Mouse (Mus musculus): ENCODE results near the gene Sspo. TPM values are rescaled to one million over a fixed set of nuclear protein-coding genes. Genes with fewer than 3 reads are reported as not detected.

The Sspo gene
- polyA plus RNA-seq, 1 experiment from 2014 or later, result 0.25 TPM

- no peak overlapping the region for H3K4me2 ChIP-seq
- no peaks in the 10 kb centered on the region for H3K36me3 ChIP-seq (ENCODE audit: poor library complexity, severe bottlenecking)
- WGBS, result 75% methylated on average over 3 of the region's 3 CpGs
- ATAC-seq, result no peak
- H3K9ac ChIP-seq, result no peak overlapping the region
- no peaks in the 10 kb centered on the region for H3K9me3 ChIP-seq (replicated peaks)
- H3K27ac ChIP-seq, result no peak overlapping the region
- H3K4me1 ChIP-seq, result 0 out of 2 replicates have a peak, but pooled peaks cover 5% of the 10 kb centered on the region
- H3K4me3 ChIP-seq, result no peak overlapping the region
- no peaks in the 10 kb centered on the region for H3K27me3 ChIP-seq
Measured at GRCm38 (mm10) chr6:48452771-48453170, 4.7 kb downstream of the Sspo start.

DNA sequence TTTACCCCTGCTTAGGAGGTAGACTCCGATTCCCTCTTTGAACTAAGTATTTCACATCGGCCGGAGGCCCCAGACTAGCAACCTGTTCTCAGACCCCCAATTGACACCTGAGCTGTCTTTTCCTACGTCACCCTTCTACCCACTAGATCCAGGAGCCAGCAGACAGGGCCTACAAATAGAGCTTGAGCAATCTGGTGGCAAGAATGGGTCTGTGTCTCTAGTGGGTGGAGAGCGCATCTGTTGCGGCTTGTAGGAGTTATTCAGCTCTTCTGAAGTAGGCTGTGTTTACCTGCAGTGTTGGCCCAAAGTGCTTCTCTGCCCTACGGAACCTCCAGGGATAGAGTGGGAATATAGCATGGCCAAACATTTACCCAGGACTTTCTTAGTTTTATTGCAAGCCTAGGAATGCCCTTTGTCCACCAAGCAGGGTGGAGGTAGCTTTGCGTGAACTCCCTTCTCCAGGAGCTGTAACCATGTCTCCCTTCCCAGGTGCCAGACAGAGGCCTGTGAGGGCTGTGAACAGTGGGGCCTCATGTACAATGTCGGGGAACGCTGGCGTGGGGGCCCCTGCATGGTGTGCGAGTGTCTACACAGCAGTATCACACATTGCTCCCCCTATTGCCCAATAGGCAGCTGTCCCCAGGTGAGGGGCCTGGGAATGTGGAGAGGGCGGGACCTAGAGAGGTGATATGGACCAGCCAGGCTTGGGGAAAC, 17.1 kb downstream of the Sspo start:
- Histone ChIP-seq H3K27me3 (no peaks in the 10 kb centered on the region), H3K9ac (no peak overlapping the region), H3K4me3 (no peak overlapping the region), H3K4me1 (no peaks in the 10 kb centered on the region), H3K27ac (no peak overlapping the region), H3K36me3 (ENCODE audit: poor library complexity, severe bottlenecking) (no peaks in the 10 kb centered on the region), H3K4me2 (no peak overlapping the region), H3K9me3 (replicated peaks) (no peaks in the 10 kb centered on the region)
- ATAC-seq, result no peak
- 94% methylated on average over 13 of the region's 13 CpGs for WGBS

DNA sequence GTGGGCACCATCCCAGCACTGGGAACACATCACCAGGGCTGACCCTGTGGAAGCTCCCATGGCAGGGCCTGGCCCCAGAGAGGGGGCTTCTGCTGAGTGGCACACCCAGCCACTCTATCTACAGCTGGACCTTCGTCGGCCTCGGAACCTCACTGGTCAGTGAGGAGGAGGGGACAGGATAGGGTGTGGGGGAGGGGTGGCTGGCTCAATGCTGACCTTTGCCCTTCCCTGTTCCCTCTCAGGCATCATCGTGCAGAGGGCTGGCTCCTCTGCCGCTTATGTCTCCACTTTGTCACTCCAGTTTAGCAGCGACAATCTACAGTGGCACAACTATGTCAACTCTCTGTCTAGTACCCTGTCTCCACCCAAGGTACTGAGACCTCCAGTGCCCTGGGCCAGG, 18.7 kb downstream of the Sspo start:
- Histone ChIP-seq H3K9me3 (replicated peaks) (no peaks in the 10 kb centered on the region), H3K4me1 (no peaks in the 10 kb centered on the region), H3K36me3 (ENCODE audit: poor library complexity, severe bottlenecking) (no peaks in the 10 kb centered on the region), H3K27me3 (no peaks in the 10 kb centered on the region), H3K4me3 (no peak overlapping the region), H3K27ac (no peak overlapping the region), H3K9ac (no peak overlapping the region), H3K4me2 (no peak overlapping the region)
- ATAC-seq, result no peak
- 40% methylated on average over 6 of the region's 6 CpGs for WGBS

DNA sequence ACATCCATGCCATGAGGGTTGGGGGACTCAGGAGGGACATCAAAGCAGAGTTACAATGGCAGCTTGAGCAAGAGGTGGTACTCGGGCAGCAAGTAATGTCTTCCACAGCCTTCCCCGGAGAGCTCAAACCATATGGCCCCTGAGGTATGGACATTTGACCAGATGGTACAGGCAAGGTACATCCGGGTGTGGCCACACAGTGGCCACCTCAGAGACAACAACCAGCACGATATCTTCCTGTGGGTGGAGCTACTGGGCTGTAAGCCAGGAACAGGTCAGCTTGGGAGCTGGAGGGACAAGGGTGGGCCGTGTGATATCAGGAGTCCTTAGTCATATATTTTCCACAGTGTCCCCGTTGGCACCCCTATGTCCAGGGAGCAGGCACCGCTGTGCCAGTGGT, 19.5 kb downstream of the Sspo start:
- no peak overlapping the region for H3K4me2 ChIP-seq
- H3K4me1 ChIP-seq, result no peaks in the 10 kb centered on the region
- no peak overlapping the region for H3K9ac ChIP-seq
- no peaks in the 10 kb centered on the region for H3K36me3 ChIP-seq (ENCODE audit: poor library complexity, severe bottlenecking)
- no peaks in the 10 kb centered on the region for H3K27me3 ChIP-seq
- no peaks in the 10 kb centered on the region for H3K9me3 ChIP-seq (replicated peaks)
- ATAC-seq, result no peak
- H3K4me3 ChIP-seq, result no peak overlapping the region
- H3K27ac ChIP-seq, result no peak overlapping the region
- 84% methylated on average over 7 of the region's 7 CpGs for WGBS

DNA sequence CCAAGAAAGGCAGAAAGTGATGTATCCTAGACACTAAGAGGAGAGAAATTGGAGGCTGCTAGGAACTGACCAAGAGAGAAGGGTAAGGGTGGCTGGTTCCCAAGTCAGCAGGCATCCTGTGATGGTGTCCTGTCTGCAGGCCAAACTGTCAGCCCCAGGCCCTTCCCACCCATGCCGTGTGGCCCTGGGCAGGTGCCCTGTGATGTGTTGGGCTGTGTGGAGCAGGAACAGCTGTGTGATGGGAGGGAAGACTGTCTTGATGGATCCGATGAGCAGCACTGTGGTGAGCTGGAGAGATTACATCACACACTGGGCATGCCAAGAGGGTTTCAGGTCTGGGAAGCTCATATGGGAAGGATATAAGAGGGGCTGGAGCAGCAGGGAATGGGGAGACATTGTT, 22.7 kb downstream of the Sspo start:
- Histone ChIP-seq H3K4me3 (no peak overlapping the region), H3K4me1 (no peaks in the 10 kb centered on the region), H3K27me3 (no peaks in the 10 kb centered on the region), H3K4me2 (no peak overlapping the region), H3K27ac (no peak overlapping the region), H3K9me3 (replicated peaks) (no peaks in the 10 kb centered on the region), H3K36me3 (ENCODE audit: poor library complexity, severe bottlenecking) (no peaks in the 10 kb centered on the region), H3K9ac (no peak overlapping the region)
- WGBS, result 93% methylated on average over 2 of the region's 2 CpGs
- no peak for ATAC-seq

- H3K4me1 ChIP-seq, result no peaks in the 10 kb centered on the region
- H3K4me3 ChIP-seq, result no peak overlapping the region
- no peak overlapping the region for H3K4me2 ChIP-seq
- H3K9me3 ChIP-seq (replicated peaks), result no peaks in the 10 kb centered on the region
- 83% methylated on average over 4 of the region's 4 CpGs for WGBS
- H3K27me3 ChIP-seq, result no peaks in the 10 kb centered on the region
- no peaks in the 10 kb centered on the region for H3K36me3 ChIP-seq (ENCODE audit: poor library complexity, severe bottlenecking)
- no peak for ATAC-seq
- H3K9ac ChIP-seq, result no peak overlapping the region
- no peak overlapping the region for H3K27ac ChIP-seq
Measured at GRCm38 (mm10) chr6:48478446-48478845, 30.4 kb downstream of the Sspo start.

DNA sequence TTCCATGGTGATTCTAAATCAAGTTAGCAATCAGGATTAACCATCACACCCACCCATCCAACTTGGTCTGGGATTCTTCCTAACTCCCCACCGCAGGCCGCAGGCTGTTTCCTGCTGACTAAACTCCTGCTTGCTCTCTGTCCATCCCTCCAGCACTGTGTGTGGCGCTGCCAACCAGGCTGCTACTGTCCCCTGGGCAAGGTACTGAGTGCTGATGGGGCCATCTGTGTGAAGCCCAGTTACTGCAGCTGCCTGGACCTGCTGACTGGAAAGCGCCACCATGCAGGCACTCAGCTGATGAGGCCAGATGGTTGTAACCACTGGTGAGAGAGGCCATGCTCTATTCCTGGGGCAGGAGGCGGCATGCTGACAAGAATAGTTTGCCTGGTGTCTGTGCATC, 34.5 kb downstream of the Sspo start:
- Histone ChIP-seq H3K4me2 (no peak overlapping the region), H3K36me3 (ENCODE audit: poor library complexity, severe bottlenecking) (no peaks in the 10 kb centered on the region), H3K4me1 (no peaks in the 10 kb centered on the region; the same call in 1 of the 2 replicates), H3K27ac (no peak overlapping the region), H3K9me3 (replicated peaks) (no peaks in the 10 kb centered on the region), H3K4me3 (no peak overlapping the region), H3K9ac (no peak overlapping the region), H3K27me3 (no peaks in the 10 kb centered on the region)
- ATAC-seq, result no peak
- WGBS, result 73% methylated on average over 5 of the region's 5 CpGs

GRCm38 (mm10) chr6:48487747-48488725, 40.0 kb downstream of the Sspo start:
- no peak overlapping the region for H3K27ac ChIP-seq
- WGBS, result 15% methylated on average over 17 of the region's 25 CpGs
- peak overlapping the region; percentile 47 for H3K4me2 ChIP-seq
- no peak overlapping the region; the same call in 1 of the 2 replicates for H3K9ac ChIP-seq
- peaks cover 4% of the 10 kb centered on the region; the same call in 1 of the 2 replicates for H3K4me1 ChIP-seq
- peak; percentile 58; the same call in 1 of the 2 replicates for ATAC-seq
- H3K27me3 ChIP-seq, result no peaks in the 10 kb centered on the region
- H3K36me3 ChIP-seq (ENCODE audit: poor library complexity, severe bottlenecking), result no peaks in the 10 kb centered on the region
- no peaks in the 10 kb centered on the region for H3K9me3 ChIP-seq (replicated peaks)
- H3K4me3 ChIP-seq, result no peak overlapping the region

- H3K9ac ChIP-seq, result no peak overlapping the region
- ATAC-seq, result no peak
- no peaks in the 10 kb centered on the region for H3K27me3 ChIP-seq
- H3K4me2 ChIP-seq, result no peak overlapping the region
- H3K4me1 ChIP-seq, result peaks cover 10% of the 10 kb centered on the region; the same call in 1 of the 2 replicates
- no peak overlapping the region for H3K4me3 ChIP-seq
- no peaks in the 10 kb centered on the region for H3K9me3 ChIP-seq (replicated peaks)
- H3K27ac ChIP-seq, result no peak overlapping the region
- 80% methylated on average over 3 of the region's 3 CpGs for WGBS
- no peaks in the 10 kb centered on the region for H3K36me3 ChIP-seq (ENCODE audit: poor library complexity, severe bottlenecking)
Measured at GRCm38 (mm10) chr6:48489741-48490140, 41.7 kb downstream of the Sspo start.

DNA sequence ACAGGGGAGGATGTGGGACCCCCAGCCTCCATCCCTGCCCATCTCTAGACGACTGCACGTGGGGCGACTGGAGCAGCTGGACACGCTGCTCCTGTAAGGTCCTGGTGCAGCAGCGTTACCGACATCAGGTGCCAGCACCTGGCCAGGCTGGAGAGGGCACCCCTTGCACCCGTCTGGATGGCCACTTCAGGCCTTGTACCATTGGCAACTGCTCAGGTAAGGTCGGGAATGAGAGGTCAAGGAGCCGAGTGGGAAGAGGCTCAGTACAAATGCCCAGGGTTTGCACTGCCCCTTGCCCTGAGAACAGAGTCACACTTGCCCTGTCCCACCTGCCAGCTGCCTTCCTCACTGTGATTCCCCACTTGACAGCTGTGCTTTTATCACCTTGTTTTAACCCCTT, 43.3 kb downstream of the Sspo start:
- Histone ChIP-seq H3K9ac (no peak overlapping the region), H3K4me3 (no peak overlapping the region), H3K4me2 (no peak overlapping the region), H3K4me1 (peaks cover 10% of the 10 kb centered on the region; the same call in 1 of the 2 replicates), H3K36me3 (ENCODE audit: poor library complexity, severe bottlenecking) (no peaks in the 10 kb centered on the region), H3K27ac (no peak overlapping the region; the same call in 1 of the 2 replicates), H3K27me3 (no peaks in the 10 kb centered on the region), H3K9me3 (replicated peaks) (no peaks in the 10 kb centered on the region)
- WGBS, result 66% methylated on average over 9 of the region's 9 CpGs
- ATAC-seq, result no peak

GRCm38 (mm10) chr6:48493136-48493730, 45.2 kb downstream of the Sspo start:
- H3K36me3 ChIP-seq (ENCODE audit: poor library complexity, severe bottlenecking), result no peaks in the 10 kb centered on the region
- ATAC-seq, result no peak
- no peak overlapping the region for H3K4me2 ChIP-seq
- H3K27me3 ChIP-seq, result no peaks in the 10 kb centered on the region
- no peak overlapping the region for H3K27ac ChIP-seq
- H3K9me3 ChIP-seq (replicated peaks), result no peaks in the 10 kb centered on the region
- WGBS, result 5% methylated on average over 8 of the region's 8 CpGs
- H3K4me3 ChIP-seq, result no peak overlapping the region
- no peak overlapping the region for H3K9ac ChIP-seq
- 0 out of 2 replicates have a peak, but pooled peaks cover 6% of the 10 kb centered on the region for H3K4me1 ChIP-seq

- Histone ChIP-seq H3K4me3 (no peak overlapping the region), H3K4me1 (0 out of 2 replicates have a peak, but pooled peaks cover 6% of the 10 kb centered on the region), H3K9me3 (replicated peaks) (no peaks in the 10 kb centered on the region), H3K9ac (no peak overlapping the region), H3K4me2 (no peak overlapping the region), H3K27ac (no peak overlapping the region), H3K27me3 (no peaks in the 10 kb centered on the region), H3K36me3 (ENCODE audit: poor library complexity, severe bottlenecking) (no peaks in the 10 kb centered on the region)
- no peak for ATAC-seq
- WGBS, result 90% methylated on average over 4 of the region's 4 CpGs
Measured at GRCm38 (mm10) chr6:48497521-48497920, 49.5 kb downstream of the Sspo start.
